Mouse (Mus musculus): Measurements from ENCODE around the gene Olfr1388. TPM values are rescaled to one million over a fixed set of nuclear protein-coding genes. Genes with fewer than 3 reads are reported as not detected.
"Not testable (repeated sequence)": the region's sequence is repeated elsewhere in the genome, so short reads cannot be mapped to it uniquely, and the experiment has no call there.

Olfr1388 gene
- polyA plus RNA-seq (2015; fragmentation: Nextera tagmentation; extraction: Ambion mirVana) = 0.18 TPM in 1 of 2 replicates, not detected in the other

- Histone ChIP-seq H3K36me3 (ENCODE audit: control insufficient read depth, insufficient read depth, low read length) (no peaks in the 10 kb centered on the region), H3K27me3 (ENCODE audit: control insufficient read depth, insufficient read depth, low read length) (no peaks in the 10 kb centered on the region), H3K4me3 (replicated peaks; ENCODE audit: low read length) (no peak within 1 kb of the TSS), H3K4me2 (ENCODE audit: low read depth, low read length) (no peak within 1 kb of the TSS), H3K9me3 (replicated peaks; ENCODE audit: control insufficient read depth, low read length) (peaks cover 3% of the 10 kb centered on the region; the same call in 1 of the 2 replicates), H3K9ac (ENCODE audit: low read length) (no peak within 1 kb of the TSS), H3K27ac (ENCODE audit: low read length) (no peak within 1 kb of the TSS), H3K4me1 (ENCODE audit: control insufficient read depth, insufficient read depth, low read length) (no peaks in the 10 kb centered on the region)
- 49% methylated on average over 3 of the region's 3 CpGs for WGBS
- no peak for ATAC-seq (ENCODE audit: insufficient read depth, low FRiP score)
These were observed at the start of gene Olfr1388 for GRCm38 (mm10) chr11:49436411-49436810. Gene Olfr1388 (plus strand): TSS chr11:49436624.

- not testable (repeated sequence) for H3K27ac ChIP-seq (ENCODE audit: low read length); ATAC-seq (ENCODE audit: insufficient read depth, low FRiP score); H3K9me3 ChIP-seq (replicated peaks; ENCODE audit: control insufficient read depth, low read length); H3K4me1 ChIP-seq (ENCODE audit: control insufficient read depth, insufficient read depth, low read length); H3K9ac ChIP-seq (ENCODE audit: low read length); H3K4me2 ChIP-seq (ENCODE audit: low read depth, low read length); H3K27me3 ChIP-seq (ENCODE audit: control insufficient read depth, insufficient read depth, low read length); H3K4me3 ChIP-seq (replicated peaks; ENCODE audit: low read length); H3K36me3 ChIP-seq (ENCODE audit: control insufficient read depth, insufficient read depth, low read length)
- 71% methylated on average over 1 of the region's 1 CpGs for WGBS
These were observed 43.7 kb upstream of the Olfr1388 start for GRCm38 (mm10) chr11:49392707-49393106.

GRCm38 (mm10) chr11:49406784-49407183, 29.6 kb upstream of the Olfr1388 start:
- no peak overlapping the region for H3K4me3 ChIP-seq (replicated peaks; ENCODE audit: low read length)
- no peaks in the 10 kb centered on the region for H3K4me1 ChIP-seq (ENCODE audit: control insufficient read depth, insufficient read depth, low read length)
- H3K36me3 ChIP-seq (ENCODE audit: control insufficient read depth, insufficient read depth, low read length) = no peaks in the 10 kb centered on the region
- H3K27ac ChIP-seq (ENCODE audit: low read length) = no peak overlapping the region
- no peak overlapping the region for H3K4me2 ChIP-seq (ENCODE audit: low read depth, low read length)
- no peaks in the 10 kb centered on the region for H3K9me3 ChIP-seq (replicated peaks; ENCODE audit: control insufficient read depth, low read length)
- no peak for ATAC-seq (ENCODE audit: insufficient read depth, low FRiP score)
- no peak overlapping the region for H3K9ac ChIP-seq (ENCODE audit: low read length)
- WGBS = 65% methylated on average over 3 of the region's 3 CpGs
- H3K27me3 ChIP-seq (ENCODE audit: control insufficient read depth, insufficient read depth, low read length) = no peaks in the 10 kb centered on the region

- no peaks in the 10 kb centered on the region for H3K27me3 ChIP-seq (ENCODE audit: control insufficient read depth, insufficient read depth, low read length)
- H3K36me3 ChIP-seq (ENCODE audit: control insufficient read depth, insufficient read depth, low read length) = no peaks in the 10 kb centered on the region
- WGBS = 28% methylated on average over 1 of the region's 1 CpGs
- ATAC-seq (ENCODE audit: insufficient read depth, low FRiP score) = no peak
- H3K27ac ChIP-seq (ENCODE audit: low read length) = no peak overlapping the region
- H3K4me3 ChIP-seq (replicated peaks; ENCODE audit: low read length) = no peak overlapping the region
- no peak overlapping the region for H3K4me2 ChIP-seq (ENCODE audit: low read depth, low read length)
- no peak overlapping the region for H3K9ac ChIP-seq (ENCODE audit: low read length)
- H3K4me1 ChIP-seq (ENCODE audit: control insufficient read depth, insufficient read depth, low read length) = no peaks in the 10 kb centered on the region
- H3K9me3 ChIP-seq (replicated peaks; ENCODE audit: control insufficient read depth, low read length) = no peaks in the 10 kb centered on the region
These were observed 25.9 kb upstream of the Olfr1388 start for GRCm38 (mm10) chr11:49410540-49410939.

GRCm38 (mm10) chr11:49422767-49423166, 13.7 kb upstream of the Olfr1388 start, which contains the start of gene Olfr1389:
Gene Olfr1389 (plus strand): TSS chr11:49423067.
- Histone ChIP-seq H3K9me3 (replicated peaks; ENCODE audit: control insufficient read depth, low read length) (no peaks in the 10 kb centered on the region), H3K27ac (ENCODE audit: low read length) (no peak within 1 kb of the TSS), H3K4me2 (ENCODE audit: low read depth, low read length) (no peak within 1 kb of the TSS), H3K4me3 (replicated peaks; ENCODE audit: low read length) (no peak within 1 kb of the TSS), H3K27me3 (ENCODE audit: control insufficient read depth, insufficient read depth, low read length) (no peaks in the 10 kb centered on the region), H3K36me3 (ENCODE audit: control insufficient read depth, insufficient read depth, low read length) (no peaks in the 10 kb centered on the region), H3K9ac (ENCODE audit: low read length) (no peak within 1 kb of the TSS), H3K4me1 (ENCODE audit: control insufficient read depth, insufficient read depth, low read length) (no peaks in the 10 kb centered on the region)
- WGBS = 93% methylated on average over 2 of the region's 2 CpGs
- ATAC-seq (ENCODE audit: insufficient read depth, low FRiP score) = no peak

- ATAC-seq (ENCODE audit: insufficient read depth, low FRiP score) = no peak
- Histone ChIP-seq H3K27ac (ENCODE audit: low read length) (no peak overlapping the region), H3K4me3 (replicated peaks; ENCODE audit: low read length) (no peak overlapping the region), H3K4me1 (ENCODE audit: control insufficient read depth, insufficient read depth, low read length) (no peaks in the 10 kb centered on the region), H3K9me3 (replicated peaks; ENCODE audit: control insufficient read depth, low read length) (no peaks in the 10 kb centered on the region), H3K9ac (ENCODE audit: low read length) (no peak overlapping the region), H3K36me3 (ENCODE audit: control insufficient read depth, insufficient read depth, low read length) (no peaks in the 10 kb centered on the region), H3K4me2 (ENCODE audit: low read depth, low read length) (no peak overlapping the region), H3K27me3 (ENCODE audit: control insufficient read depth, insufficient read depth, low read length) (no peaks in the 10 kb centered on the region)
- WGBS = 91% methylated on average over 1 of the region's 1 CpGs
These were observed 11.0 kb upstream of the Olfr1388 start for GRCm38 (mm10) chr11:49425257-49425927.

- no peaks in the 10 kb centered on the region for H3K4me1 ChIP-seq (ENCODE audit: control insufficient read depth, insufficient read depth, low read length)
- WGBS = 88% methylated on average over 2 of the region's 2 CpGs
These were observed 6.8 kb upstream of the Olfr1388 start for GRCm38 (mm10) chr11:49429641-49430040.

GRCm38 (mm10) chr11:49455043-49455442, 18.6 kb downstream of the Olfr1388 start, which contains the start of gene Olfr1387:
Gene Olfr1387 (plus strand): TSS chr11:49455343.
- Histone ChIP-seq H3K27ac (ENCODE audit: low read length) (no peak within 1 kb of the TSS), H3K36me3 (ENCODE audit: control insufficient read depth, insufficient read depth, low read length) (no peaks in the 10 kb centered on the region), H3K27me3 (ENCODE audit: control insufficient read depth, insufficient read depth, low read length) (no peaks in the 10 kb centered on the region), H3K4me2 (ENCODE audit: low read depth, low read length) (no peak within 1 kb of the TSS), H3K4me3 (replicated peaks; ENCODE audit: low read length) (no peak within 1 kb of the TSS), H3K4me1 (ENCODE audit: control insufficient read depth, insufficient read depth, low read length) (no peaks in the 10 kb centered on the region), H3K9ac (ENCODE audit: low read length) (no peak within 1 kb of the TSS), H3K9me3 (replicated peaks; ENCODE audit: control insufficient read depth, low read length) (no peaks in the 10 kb centered on the region)
- 96% methylated on average over 1 of the region's 1 CpGs for WGBS
- ATAC-seq (ENCODE audit: insufficient read depth, low FRiP score) = no peak

More at GRCm38 (mm10) chr11:49429641-49430040, 6.8 kb upstream of the Olfr1388 start:
- no peak for ATAC-seq (ENCODE audit: insufficient read depth, low FRiP score)
- no peaks in the 10 kb centered on the region for H3K36me3 ChIP-seq (ENCODE audit: control insufficient read depth, insufficient read depth, low read length)
- H3K9me3 ChIP-seq (replicated peaks; ENCODE audit: control insufficient read depth, low read length) = peaks cover 3% of the 10 kb centered on the region; the same call in 1 of the 2 replicates
- no peak overlapping the region for H3K27ac ChIP-seq (ENCODE audit: low read length)
- H3K4me2 ChIP-seq (ENCODE audit: low read depth, low read length) = no peak overlapping the region
- no peaks in the 10 kb centered on the region for H3K27me3 ChIP-seq (ENCODE audit: control insufficient read depth, insufficient read depth, low read length)
- H3K4me3 ChIP-seq (replicated peaks; ENCODE audit: low read length) = no peak overlapping the region
- H3K9ac ChIP-seq (ENCODE audit: low read length) = no peak overlapping the region

GRCm38 (mm10) chr11:49464746-49465145, 28.3 kb downstream of the Olfr1388 start, which contains the start of gene Olfr1386:
Gene Olfr1386 (plus strand): TSS chr11:49465046.
- H3K4me3 ChIP-seq (replicated peaks; ENCODE audit: low read length); H3K27ac ChIP-seq (ENCODE audit: low read length); ATAC-seq (ENCODE audit: insufficient read depth, low FRiP score); H3K9ac ChIP-seq (ENCODE audit: low read length); H3K36me3 ChIP-seq (ENCODE audit: control insufficient read depth, insufficient read depth, low read length); H3K27me3 ChIP-seq (ENCODE audit: control insufficient read depth, insufficient read depth, low read length); H3K4me2 ChIP-seq (ENCODE audit: low read depth, low read length); H3K4me1 ChIP-seq (ENCODE audit: control insufficient read depth, insufficient read depth, low read length); H3K9me3 ChIP-seq (replicated peaks; ENCODE audit: control insufficient read depth, low read length): not testable (repeated sequence)
- WGBS = 78% methylated on average over 2 of the region's 3 CpGs
